In the genomic region with DNA sequence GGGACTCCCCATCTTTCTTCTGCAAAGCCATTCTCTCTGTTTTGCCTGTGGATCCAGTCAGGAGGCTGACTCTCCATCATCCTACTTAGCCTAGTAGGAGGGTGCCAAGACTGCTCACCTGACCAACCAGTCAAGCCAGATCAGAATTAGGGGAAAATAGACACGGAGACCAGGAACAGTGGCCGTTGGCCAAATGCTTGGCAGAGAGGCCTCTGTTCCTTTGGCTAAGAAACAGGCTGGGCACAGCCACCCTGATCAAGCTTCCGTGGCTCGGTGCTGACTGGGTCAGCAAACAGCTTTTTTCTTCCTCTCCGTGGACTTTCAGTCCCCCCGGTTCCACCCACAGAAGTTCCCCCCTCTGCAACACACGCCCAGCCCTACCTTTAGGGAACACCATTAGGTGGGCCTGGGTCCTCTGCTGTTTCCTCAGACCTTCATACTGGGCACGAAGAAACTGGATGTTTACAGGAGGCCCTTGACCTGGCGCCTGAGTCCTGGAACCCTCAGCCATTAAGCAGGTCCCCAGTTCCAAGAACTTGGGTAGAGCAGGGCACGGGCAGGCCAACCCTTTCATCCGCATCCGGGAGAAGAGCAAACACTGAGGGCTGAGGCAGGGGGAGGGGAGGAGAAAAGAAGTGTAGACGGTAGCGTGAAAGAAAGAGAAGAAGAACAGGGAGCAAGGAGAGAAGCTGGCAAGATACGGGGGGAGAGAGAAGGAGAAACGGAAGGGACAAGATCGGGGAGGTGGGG, we compare ENCODE assay signal across 9 mouse cellular contexts. TPM values are rescaled to one million over a fixed set of nuclear protein-coding genes. Genes with fewer than 3 reads are reported as not detected.
DNase-seq lines count a peak whose midpoint lies in the region; ATAC-seq and TF ChIP-seq lines count a peak whose summit lies in the region.
"Had no signal": no experiment of that assay in that cellular context is flagged by ENCODE, and none has a peak within 500 bp of the region (broad histone marks: within the 10 kb centered on the region; RNA-seq: fewer than 3 reads in every experiment).

No protein-coding gene starts in this region.

- no peak overlapping the region for H3K9ac ChIP-seq in forebrain, postnatal 0 days
- H3K9ac ChIP-seq in forebrain, embryonic 14.5 days (ENCODE audit: low read length) = no peak overlapping the region
- H3K9ac ChIP-seq in heart, embryonic 15.5 days = no peak overlapping the region

- H3K4me2 ChIP-seq in forebrain, postnatal 0 days (ENCODE audit: low read depth) = no peak overlapping the region
- no peak overlapping the region for H3K4me2 ChIP-seq in forebrain, embryonic 14.5 days (ENCODE audit: low read length)
- peak overlapping the region; percentile 59 for H3K4me2 ChIP-seq in heart, embryonic 15.5 days

- no peaks in the 10 kb centered on the region for H3K36me3 ChIP-seq in forebrain, postnatal 0 days (ENCODE audit: insufficient read depth)
- no peaks in the 10 kb centered on the region for H3K36me3 ChIP-seq in forebrain, embryonic 14.5 days (ENCODE audit: control insufficient read depth, insufficient read depth, low read length)
- H3K36me3 ChIP-seq in heart, embryonic 15.5 days = no peaks in the 10 kb centered on the region

- no peak overlapping the region for H3K4me3 ChIP-seq in forebrain, postnatal 0 days (ENCODE audit: low read depth, low read length)
- H3K4me3 ChIP-seq in forebrain, embryonic 14.5 days (ENCODE audit: low read depth, low read length) = no peak overlapping the region
- peak overlapping the region; percentile 32 for H3K4me3 ChIP-seq in heart, embryonic 15.5 days
- H3K4me3 ChIP-seq: myocyte had no signal

- peak; percentile 20 for DNase-seq in forebrain, postnatal 0 days
- DNase-seq in forebrain, embryonic 14.5 days (ENCODE audit: low spot score) = no peak
- peak; percentile 55 for DNase-seq in CD4-positive, CD25-positive, alpha-beta regulatory T cell, adult 2 months (ENCODE audit: low read depth, low spot score)
- peak; percentile 94 to 95 for DNase-seq in cerebellum, postnatal 10 days
- DNase-seq in kidney, postnatal 36 days = peak; percentile 90 to 92
- DNase-seq in lung, postnatal 25 days (ENCODE audit: low spot score) = peak; percentile 80

- WGBS in forebrain, postnatal 0 days = 39% methylated on average over 17 of the region's 17 CpGs
- 40% methylated on average over 17 of the region's 17 CpGs for WGBS in forebrain, embryonic 14.5 days
- WGBS in heart, embryonic 15.5 days = 33% methylated on average over 17 of the region's 17 CpGs

- no peaks in the 10 kb centered on the region for H3K27me3 ChIP-seq in forebrain, postnatal 0 days (ENCODE audit: insufficient read depth, low read length)
- no peaks in the 10 kb centered on the region for H3K27me3 ChIP-seq in forebrain, embryonic 14.5 days (replicated peaks; ENCODE audit: control insufficient read depth, insufficient read depth, low read length)
- no peaks in the 10 kb centered on the region for H3K27me3 ChIP-seq in heart, embryonic 15.5 days

- peak; percentile 48 for ATAC-seq in forebrain, postnatal 0 days
- ATAC-seq in forebrain, embryonic 14.5 days = no peak
- ATAC-seq in heart, embryonic 15.5 days (replicated peaks; ENCODE audit: insufficient number of reproducible peaks, insufficient read depth, low FRiP score, low read depth) = no peak
- ATAC-seq in megakaryocyte-erythroid progenitor cell, adult 5-6 weeks (replicated peaks; ENCODE audit: low FRiP score, low TSS enrichment, poor library complexity, severe bottlenecking) = no peak

- TF ChIP-seq CTCF in forebrain, postnatal 0 days (IDR thresholded peaks at IDR 0.05; ENCODE audit: low read depth) = no peak

- H3K4me1 ChIP-seq in forebrain, postnatal 0 days (ENCODE audit: insufficient read depth) = no peaks in the 10 kb centered on the region
- peaks cover 4% of the 10 kb centered on the region for H3K4me1 ChIP-seq in forebrain, embryonic 14.5 days (ENCODE audit: control insufficient read depth, insufficient read depth, low read length)
- peaks cover 21% of the 10 kb centered on the region for H3K4me1 ChIP-seq in heart, embryonic 15.5 days (replicated peaks)

- H3K27ac ChIP-seq in forebrain, postnatal 0 days (ENCODE audit: low read depth, low read length) = no peak overlapping the region
- no peak overlapping the region for H3K27ac ChIP-seq in forebrain, embryonic 14.5 days (ENCODE audit: low read depth, low read length)
- H3K27ac ChIP-seq in heart, embryonic 15.5 days = no peak overlapping the region

- H3K9me3 ChIP-seq in forebrain, postnatal 0 days (ENCODE audit: low read length) = no peaks in the 10 kb centered on the region
- no peaks in the 10 kb centered on the region for H3K9me3 ChIP-seq in forebrain, embryonic 14.5 days (replicated peaks; ENCODE audit: control insufficient read depth, low read length)
- no peaks in the 10 kb centered on the region for H3K9me3 ChIP-seq in heart, embryonic 15.5 days (replicated peaks)

RNA-seq across cellular contexts. Expression of a gene that starts 0.7 kb away (rescaled TPM):
- 0.29 TPM in 1 of 2 replicates, not detected in the other for total RNA-seq in forebrain, postnatal 0 days (2014; rRNA removed)
- polyA plus RNA-seq in forebrain, postnatal 0 days (2015; fragmentation: Nextera tagmentation; extraction: Ambion mirVana) = not detected in 2 replicates
- not detected in 2 replicates for polyA plus RNA-seq in forebrain, embryonic 14.5 days (2014; fragmentation: Nextera tagmentation; extraction: Ambion mirVana)
- polyA plus RNA-seq in heart, embryonic 15.5 days (2015; fragmentation: Nextera tagmentation; extraction: Ambion mirVana) = 0.06 and 0.38 TPM in 2 replicates
- total RNA-seq in megakaryocyte-erythroid progenitor cell, adult 5-6 weeks (2014; fragmentation: Nextera tagmentation) = 1.1 TPM in 1 of 2 replicates, not detected in the other
- total RNA-seq in megakaryocyte-erythroid progenitor cell, adult 5-6 weeks (2017) = not detected in 2 replicates

RNA-seq across cellular contexts. Expression of a gene that starts 40.8 kb away (rescaled TPM):
- total RNA-seq in forebrain, postnatal 0 days (2014; rRNA removed) = 92.1 and 115 TPM in 2 replicates
- polyA plus RNA-seq in forebrain, postnatal 0 days (2015; fragmentation: Nextera tagmentation; extraction: Ambion mirVana) = 340 and 365 TPM in 2 replicates
- 311 and 362 TPM in 2 replicates for polyA plus RNA-seq in forebrain, embryonic 14.5 days (2014; fragmentation: Nextera tagmentation; extraction: Ambion mirVana)
- 257 and 284 TPM in 2 replicates for polyA plus RNA-seq in heart, embryonic 15.5 days (2015; fragmentation: Nextera tagmentation; extraction: Ambion mirVana)
- 312 and 352 TPM in 2 replicates for total RNA-seq in megakaryocyte-erythroid progenitor cell, adult 5-6 weeks (2014; fragmentation: Nextera tagmentation)
- 194 and 197 TPM in 2 replicates for total RNA-seq in megakaryocyte-erythroid progenitor cell, adult 5-6 weeks (2017)
